Mouse (Mus musculus): ENCODE data around the gene Zfp969. TPM values are rescaled to one million over a fixed set of nuclear protein-coding genes. Genes with fewer than 3 reads are reported as not detected.

The Zfp969 gene
- polyA plus RNA-seq (2015; fragmentation: Nextera tagmentation; extraction: Ambion mirVana), result 50.1 and 51.3 TPM in 2 replicates

GRCm38 (mm10) chr2:175703546-175703945 is at the start of gene Zfp969:
Zfp969 (minus strand) TSS chr2:175703646.

GRCm38 (mm10) chr2:175741237-175741636 is 37.8 kb upstream of the Zfp969 start, which contains the start of gene Gm2007:
Gm2007 (plus strand) TSS chr2:175741537.

DNA sequence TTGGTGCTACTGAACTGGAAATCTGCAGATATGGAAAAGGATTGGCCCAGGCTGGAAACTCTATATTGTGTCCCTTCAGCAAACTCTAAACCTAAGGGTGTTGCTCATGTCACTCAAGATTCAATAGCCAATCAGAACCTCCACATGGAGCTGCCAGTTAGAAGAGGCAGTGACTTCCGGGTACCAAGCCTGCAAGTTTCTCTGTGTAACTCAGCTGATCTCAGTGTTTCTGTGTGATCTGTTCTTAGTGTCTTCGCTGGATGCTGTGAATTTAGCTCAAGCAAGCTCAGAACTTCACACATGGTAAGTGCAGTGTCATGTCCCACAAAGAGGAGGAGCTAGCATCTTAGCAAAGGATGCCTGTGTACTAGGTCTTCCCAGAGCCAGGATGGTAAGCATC is 59.8 kb downstream of the Zfp969 start, which contains the start of gene Gm11007:
Gene Gm11007, plus strand, starts transcription at position 301 of the 400 bp plus-strand sequence.

Other genes starting within 250 kb of the Zfp969 start
- gene Zfp965, start 233.7 kb downstream of the Zfp969 start, polyA plus RNA-seq (2015; fragmentation: Nextera tagmentation; extraction: Ambion mirVana), result 7.8 and 9.7 TPM in 2 replicates
- not detected in 2 replicates for gene Gm11007, start 59.7 kb downstream of the Zfp969 start, polyA plus RNA-seq (2015; fragmentation: Nextera tagmentation; extraction: Ambion mirVana)
- not detected in 2 replicates for gene Gm2007, start 37.9 kb upstream of the Zfp969 start, polyA plus RNA-seq (2015; fragmentation: Nextera tagmentation; extraction: Ambion mirVana)
- gene Gm14288, start 97.4 kb upstream of the Zfp969 start, polyA plus RNA-seq (2015; fragmentation: Nextera tagmentation; extraction: Ambion mirVana), result 1.6 and 2.7 TPM in 2 replicates
- 21.3 and 24.2 TPM in 2 replicates for gene Gm6710, start 165.6 kb upstream of the Zfp969 start, polyA plus RNA-seq (2015; fragmentation: Nextera tagmentation; extraction: Ambion mirVana)
- 0.80 and 1.2 TPM in 2 replicates for gene Zfp966, start 227.5 kb upstream of the Zfp969 start, polyA plus RNA-seq (2015; fragmentation: Nextera tagmentation; extraction: Ambion mirVana)

Measured in urinary bladder, postnatal 0 days (tissue).